Mouse (Mus musculus) olfactory bulb, adult 2 months (tissue): Measurements from ENCODE around the gene Entpd1.

ENCODE experiments used
- CTCF ChIP-seq: fragments of 200-500 bp; IDR thresholded peaks from 2 replicates; pipeline ENCODE4 v1.5.1; 2012; ENCODE audit warnings: low read depth, mild to moderate bottlenecking, low read length, moderate library complexity; ENCODE audit not compliant: insufficient read depth
- POLR2A ChIP-seq: fragments of 200-500 bp; IDR thresholded peaks from 2 replicates; pipeline ENCODE4 v1.6.1; 2012; ENCODE audit warnings: mild to moderate bottlenecking, low read depth, low read length, moderate library complexity; ENCODE audit not compliant: insufficient read depth

GRCm38 (mm10) chr19:40586908-40587307, 25.3 kb upstream of the Entpd1 start:
- TF ChIP-seq POLR2A (no peak), CTCF (no peak)
